ENCODE assay signal across 8 mouse cellular contexts in genomic region chr5:123117257-123117656, GRCm38 (mm10). TPM values are rescaled to one million over a fixed set of nuclear protein-coding genes. Genes with fewer than 3 reads are reported as not detected.
DNase-seq lines count a peak whose midpoint lies in the region; ATAC-seq and TF ChIP-seq lines count a peak whose summit lies in the region.

No protein-coding gene starts in this region.

- no peaks in the 10 kb centered on the region for H3K27me3 ChIP-seq in kidney, postnatal 0 days (ENCODE audit: insufficient read depth, low read length)
- no peaks in the 10 kb centered on the region for H3K27me3 ChIP-seq in lung, embryonic 16.5 days (ENCODE audit: control insufficient read depth, insufficient read depth, low read depth, low read length)

- WGBS in kidney, postnatal 0 days: 19% methylated on average over 10 of the region's 10 CpGs
- 16% methylated on average over 10 of the region's 10 CpGs for WGBS in lung, embryonic 16.5 days

- TF ChIP-seq CTCF in kidney, postnatal 0 days (IDR thresholded peaks at IDR 0.05; ENCODE audit: low read depth): peak; percentile 94

- no peak overlapping the region for H3K4me3 ChIP-seq in kidney, postnatal 0 days (replicated peaks; ENCODE audit: low read depth, low read length)
- no peak overlapping the region for H3K4me3 ChIP-seq in lung, embryonic 16.5 days (ENCODE audit: low read length)

- ATAC-seq in kidney, postnatal 0 days (replicated peaks; ENCODE audit: low FRiP score, low read depth): peak; percentile 44; the same call in 1 of the 2 replicates
- peak; percentile 72 for ATAC-seq in lung, embryonic 16.5 days (ENCODE audit: low read depth)

- peak; percentile 89 to 90 for DNase-seq in B cell, adult 2 months
- peak; percentile 70 for DNase-seq in Muller cell, postnatal 12 days (ENCODE audit: inconsistent ontology term)
- DNase-seq in cerebellum, postnatal 36 days: peak; percentile 79 to 83
- DNase-seq in gastrocnemius, postnatal 36 days: peak; percentile 73 to 74
- peak; percentile 84 for DNase-seq in kidney, postnatal 0 days (ENCODE audit: low spot score)
- DNase-seq in right cerebral cortex, postnatal 14 days: peak; percentile 79
- peak; percentile 47 for DNase-seq in yolk sac, embryonic 10.5 days (ENCODE audit: low spot score)

- H3K9me3 ChIP-seq in kidney, postnatal 0 days (replicated peaks; ENCODE audit: low read length): no peaks in the 10 kb centered on the region
- no peaks in the 10 kb centered on the region for H3K9me3 ChIP-seq in lung, embryonic 16.5 days (ENCODE audit: control insufficient read depth, low read length)

- H3K4me2 ChIP-seq in kidney, postnatal 0 days (ENCODE audit: low read length): no peak overlapping the region
- peak overlapping the region; percentile 1; the same call in 1 of the 2 replicates for H3K4me2 ChIP-seq in lung, embryonic 16.5 days (ENCODE audit: low read depth, low read length)

- intact Hi-C loops in gastrocnemius, postnatal 36 days (cut with DNase I): loop anchor here (1.0 to 5.0 kb wide), 4 partner anchors 16 to 54 kb away; partner anchors contain the start of genes Rhof and Tmem120b

- no peaks in the 10 kb centered on the region for H3K36me3 ChIP-seq in kidney, postnatal 0 days (ENCODE audit: insufficient read depth, low read length)
- no peaks in the 10 kb centered on the region for H3K36me3 ChIP-seq in lung, embryonic 16.5 days (ENCODE audit: control insufficient read depth, insufficient read depth, low read length)

- H3K9ac ChIP-seq in kidney, postnatal 0 days (ENCODE audit: low read depth, low read length): no peak overlapping the region
- H3K9ac ChIP-seq in lung, embryonic 16.5 days (ENCODE audit: low read length): no peak overlapping the region

- H3K27ac ChIP-seq in kidney, postnatal 0 days: no peak overlapping the region
- peak overlapping the region; percentile 78 for H3K27ac ChIP-seq in lung, embryonic 16.5 days (ENCODE audit: low read length)

- H3K4me1 ChIP-seq in kidney, postnatal 0 days (replicated peaks; ENCODE audit: insufficient read depth, low read length): no peaks in the 10 kb centered on the region
- peaks cover 19% of the 10 kb centered on the region for H3K4me1 ChIP-seq in lung, embryonic 16.5 days (replicated peaks; ENCODE audit: control insufficient read depth, insufficient read depth, low read length)

RNA-seq across cellular contexts. Expression of gene Rhof, which starts 15.2 kb away (rescaled TPM):
- total RNA-seq in gastrocnemius, postnatal 36 days (2021): under 1 TPM; 0.15 to 0.38 TPM
- polyA plus RNA-seq in kidney, postnatal 0 days (2015; fragmentation: Nextera tagmentation; extraction: Ambion mirVana): 3.2 and 3.3 TPM in 2 replicates
- 5.3 and 5.6 TPM in 2 replicates for polyA plus RNA-seq in lung, embryonic 16.5 days (2015; fragmentation: Nextera tagmentation; extraction: Ambion mirVana)

RNA-seq across cellular contexts. Expression of gene Setd1b, which starts 24.7 kb away (rescaled TPM):
- 10 to 100 TPM in 1 of 2 experiments, 1 to 10 TPM in 1; 7.7 to 13.0 TPM for total RNA-seq in gastrocnemius, postnatal 36 days (2021)
- 7.0 and 7.1 TPM in 2 replicates for polyA plus RNA-seq in kidney, postnatal 0 days (2015; fragmentation: Nextera tagmentation; extraction: Ambion mirVana)
- polyA plus RNA-seq in lung, embryonic 16.5 days (2015; fragmentation: Nextera tagmentation; extraction: Ambion mirVana): 8.4 and 9.1 TPM in 2 replicates

RNA-seq across cellular contexts. Expression of gene Tmem120b, which starts 49.0 kb away (rescaled TPM):
- 10 to 100 TPM; 18.9 to 19.0 TPM for total RNA-seq in gastrocnemius, postnatal 36 days (2021)
- 12.5 and 12.6 TPM in 2 replicates for polyA plus RNA-seq in kidney, postnatal 0 days (2015; fragmentation: Nextera tagmentation; extraction: Ambion mirVana)
- polyA plus RNA-seq in lung, embryonic 16.5 days (2015; fragmentation: Nextera tagmentation; extraction: Ambion mirVana): 12.4 and 14.5 TPM in 2 replicates

RNA-seq across cellular contexts. Expression of gene Psmd9, which starts 52.0 kb away (rescaled TPM):
- 10 to 100 TPM; 13.0 to 15.7 TPM for total RNA-seq in gastrocnemius, postnatal 36 days (2021)
- 77.4 and 78.7 TPM in 2 replicates for polyA plus RNA-seq in kidney, postnatal 0 days (2015; fragmentation: Nextera tagmentation; extraction: Ambion mirVana)
- polyA plus RNA-seq in lung, embryonic 16.5 days (2015; fragmentation: Nextera tagmentation; extraction: Ambion mirVana): 87.0 and 91.8 TPM in 2 replicates
